Mouse (Mus musculus): ENCODE results near the gene Zmiz1. TPM values are rescaled to one million over a fixed set of nuclear protein-coding genes. Genes with fewer than 3 reads are reported as not detected.

Gene Zmiz1
- total and polyA plus RNA-seq, 3 experiments: 3.7 to 45.8 (median 11.1) TPM

DNA sequence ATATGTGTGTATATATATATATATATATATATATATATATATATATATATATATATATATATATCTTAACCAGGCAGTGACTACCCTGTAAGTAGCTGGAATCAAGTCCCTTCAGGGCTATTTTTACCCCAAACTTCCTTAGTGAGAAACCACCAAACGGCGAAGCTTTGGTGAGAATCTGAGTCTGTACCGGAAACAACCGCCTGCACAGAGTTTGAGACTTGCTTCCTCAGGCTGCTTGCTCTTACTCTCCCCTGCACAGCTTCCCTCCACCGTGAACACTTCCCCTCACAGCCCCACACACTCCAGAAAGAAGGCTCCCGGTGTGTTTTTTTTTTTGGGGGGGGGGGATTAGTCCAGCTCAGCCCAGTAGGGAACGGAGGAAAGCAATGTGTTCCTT lies 150.4 kb downstream of the Zmiz1 start:
- no peak for TF ChIP-seq ZKSCAN1 (IDR thresholded peaks at IDR 0.05; ENCODE audit: borderline replicate concordance, low read depth, low read length)
- TF ChIP-seq MAFK (IDR thresholded peaks at IDR 0.05; ENCODE audit: insufficient replicate concordance, low read length): no peak
- TF ChIP-seq IRF4 (IDR thresholded peaks at IDR 0.05; ENCODE audit: low read depth, low read length): no peak
- TF ChIP-seq USF1 (IDR thresholded peaks at IDR 0.05; ENCODE audit: low read depth, low read length): no peak
- TF ChIP-seq MEF2A (IDR thresholded peaks at IDR 0.05; ENCODE audit: borderline replicate concordance, low read depth, low read length): no peak
- TF ChIP-seq ZC3H11A (IDR thresholded peaks at IDR 0.05; ENCODE audit: low read depth, low read length): no peak
- TF ChIP-seq TBP (conservative IDR thresholded peaks at IDR 0.05; ENCODE audit: low read depth, low read length): no peak
- no peak for TF ChIP-seq UBTF (IDR thresholded peaks at IDR 0.05; ENCODE audit: low read depth, low read length)
- no peak for TF ChIP-seq E2F4 (IDR thresholded peaks at IDR 0.05; ENCODE audit: insufficient replicate concordance, low read depth, low read length)
- TF ChIP-seq JUND (conservative IDR thresholded peaks at IDR 0.05; ENCODE audit: low read depth, low read length): no peak
- TF ChIP-seq CTCF (conservative IDR thresholded peaks at IDR 0.05 in 1 of 2, IDR thresholded peaks at IDR 0.05 in 1 of 2; ENCODE audit: low read depth in 2 of 2, low read length in 2 of 2): no peak
- no peak for TF ChIP-seq ELF1 (IDR thresholded peaks at IDR 0.05; ENCODE audit: low read depth, low read length)
- no peak for TF ChIP-seq ZNF384 (IDR thresholded peaks at IDR 0.05; ENCODE audit: low read depth, low read length)
- TF ChIP-seq ZMIZ1 (IDR thresholded peaks at IDR 0.05; ENCODE audit: low read depth, low read length): no peak
- TF ChIP-seq SIN3A (IDR thresholded peaks at IDR 0.05; ENCODE audit: low read length): no peak
- Histone ChIP-seq H3K4me2 (ENCODE audit: insufficient read depth, low read depth, poor library complexity, severe bottlenecking) (no peak overlapping the region; the same call in 1 of the 2 replicates), H3K27ac (ENCODE audit: insufficient read depth, low read depth) (no peak overlapping the region), H3K4me1 (ENCODE audit: control insufficient read depth in 1 of 2, insufficient read depth in 2 of 2) (peaks cover 28 to 62% of the 10 kb centered on the region in 2 experiments), H3K9me3 (replicated peaks; ENCODE audit: low read length) (no peaks in the 10 kb centered on the region), H3K79me2 (replicated peaks; ENCODE audit: control insufficient read depth, extremely low read depth, insufficient read depth, poor library complexity, severe bottlenecking) (peaks cover 10% of the 10 kb centered on the region), H3K9ac (ENCODE audit: insufficient read depth, low read depth) (no peak overlapping the region), H3K4me3 (replicated peaks in 1 of 3; ENCODE audit: low read depth in 2 of 3, low read length in 2 of 3, poor library complexity in 1 of 3) (peak overlapping the region in 1 of 3 experiments; percentile 26), H3K27me3 (replicated peaks) (no peaks in the 10 kb centered on the region), H3K36me3 (replicated peaks in 1 of 2; ENCODE audit: control insufficient read depth in 1 of 2, insufficient read depth in 1 of 2, low read length in 1 of 2) (peaks cover 0 to 24% of the 10 kb centered on the region in 2 experiments)
- in situ Hi-C loops (cut with MboI; ENCODE audit: low pct_ligation_motif_present, low pct_unique_long_range_greater_than_20kb, low sequenced_read_pairs) (loop anchor here (25.0 kb wide), 1 partner anchor 1122 kb away; the partner anchor contains the start of genes Polr3a and Rps24), dilution Hi-C loops (cut with MboI; ENCODE audit: extremely low pct_ligation_motif_present, extremely low pct_unique_long_range_greater_than_20kb, low sequenced_read_pairs) (no loop called here)
- DNase-seq (ENCODE audit: extremely low read depth): no peak

DNA sequence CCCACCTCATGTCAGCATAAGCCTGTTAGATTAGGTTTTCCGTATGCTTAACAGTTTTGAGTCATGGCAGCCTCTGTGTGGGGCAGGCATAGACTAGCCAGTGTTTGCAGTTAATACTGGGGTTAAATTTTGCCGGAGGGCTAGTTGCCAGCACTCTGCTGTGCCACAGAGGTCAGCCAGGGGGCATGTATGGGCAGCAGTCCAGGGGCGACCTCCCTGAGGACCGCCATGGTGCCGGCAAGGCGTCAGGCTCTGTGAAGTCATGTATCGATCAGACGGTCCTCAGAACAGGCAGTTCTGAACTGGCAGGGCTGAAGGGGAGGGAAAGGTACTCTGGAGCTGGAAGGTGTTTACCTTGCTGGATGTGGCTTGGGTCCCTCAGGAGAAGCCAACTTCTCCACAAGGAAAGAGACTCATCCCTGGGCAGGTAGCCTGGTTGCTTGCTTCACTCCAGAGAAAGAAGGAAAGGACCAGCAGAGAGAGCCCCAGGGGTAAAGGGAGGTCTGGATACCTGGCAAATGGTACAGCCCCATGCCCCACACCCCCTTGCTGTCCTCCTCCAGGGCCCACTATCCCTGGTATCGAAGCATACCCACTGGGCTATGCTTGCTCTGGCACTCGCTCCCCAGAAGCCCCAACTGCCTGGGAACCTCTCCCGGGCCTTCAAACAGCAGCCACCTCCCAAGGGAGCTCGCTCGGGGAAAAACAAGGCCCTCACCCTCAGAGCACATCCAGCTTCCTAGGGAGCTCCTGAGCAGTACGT lies 151.6 kb downstream of the Zmiz1 start:
- Histone ChIP-seq H3K9me3 (replicated peaks; ENCODE audit: low read length) (no peaks in the 10 kb centered on the region), H3K27me3 (replicated peaks) (no peaks in the 10 kb centered on the region), H3K27ac (ENCODE audit: insufficient read depth, low read depth) (no peak overlapping the region), H3K9ac (ENCODE audit: insufficient read depth, low read depth) (no peak overlapping the region), H3K36me3 (replicated peaks in 1 of 2; ENCODE audit: control insufficient read depth in 1 of 2, insufficient read depth in 1 of 2, low read length in 1 of 2) (peaks cover 0 to 26% of the 10 kb centered on the region in 2 experiments), H3K4me3 (replicated peaks in 1 of 3; ENCODE audit: low read depth in 2 of 3, low read length in 2 of 3, poor library complexity in 1 of 3) (no peak overlapping the region), H3K4me2 (ENCODE audit: insufficient read depth, low read depth, poor library complexity, severe bottlenecking) (no peak overlapping the region), H3K79me2 (replicated peaks; ENCODE audit: control insufficient read depth, extremely low read depth, insufficient read depth, poor library complexity, severe bottlenecking) (peaks cover 13% of the 10 kb centered on the region), H3K4me1 (ENCODE audit: control insufficient read depth in 1 of 2, insufficient read depth in 2 of 2) (peaks cover 35 to 74% of the 10 kb centered on the region in 2 experiments)
- DNase-seq (ENCODE audit: extremely low read depth): no peak
- no peak for TF ChIP-seq ZC3H11A (IDR thresholded peaks at IDR 0.05; ENCODE audit: low read depth, low read length)
- TF ChIP-seq USF2 (conservative IDR thresholded peaks at IDR 0.05; ENCODE audit: low read depth, low read length): no peak
- no peak for TF ChIP-seq MEF2A (IDR thresholded peaks at IDR 0.05; ENCODE audit: borderline replicate concordance, low read depth, low read length)
- TF ChIP-seq MAFK (IDR thresholded peaks at IDR 0.05; ENCODE audit: insufficient replicate concordance, low read length): no peak
- no peak for TF ChIP-seq SIN3A (IDR thresholded peaks at IDR 0.05; ENCODE audit: low read length)
- no peak for TF ChIP-seq POLR2A (IDR thresholded peaks at IDR 0.05; ENCODE audit: low read depth, low read length)
- no peak for TF ChIP-seq ELF1 (IDR thresholded peaks at IDR 0.05; ENCODE audit: low read depth, low read length)
- TF ChIP-seq SMC3 (IDR thresholded peaks at IDR 0.05; ENCODE audit: low read depth, low read length): no peak
- no peak for TF ChIP-seq PAX5 (IDR thresholded peaks at IDR 0.05; ENCODE audit: low read length)
- no peak for TF ChIP-seq KAT2A (IDR thresholded peaks at IDR 0.05; ENCODE audit: insufficient replicate concordance, low read length)
- TF ChIP-seq MAZ (IDR thresholded peaks at IDR 0.05; ENCODE audit: low read depth, low read length): no peak
- TF ChIP-seq NELFE (IDR thresholded peaks at IDR 0.05; ENCODE audit: low read depth, low read length): no peak
- in situ Hi-C loops (cut with MboI; ENCODE audit: low pct_ligation_motif_present, low pct_unique_long_range_greater_than_20kb, low sequenced_read_pairs) (loop anchor here (25.0 kb wide), 1 partner anchor 1123 kb away; the partner anchor contains the start of genes Polr3a and Rps24), dilution Hi-C loops (cut with MboI; ENCODE audit: extremely low pct_ligation_motif_present, extremely low pct_unique_long_range_greater_than_20kb, low sequenced_read_pairs) (no loop called here)

Measured in CH12.LX (cell line).